Mouse (Mus musculus) embryonic facial prominence, embryonic 11.5 days (tissue): Measurements from ENCODE around the gene Agtpbp1. TPM values are rescaled to one million over a fixed set of nuclear protein-coding genes. Genes with fewer than 3 reads are reported as not detected.

ENCODE experiments used
- ATAC-seq: fragments of 200-750 bp; cut with Nextera tagmentation; replicated peaks from 2 replicates; pipeline ENCODE4 v1.8.0; 2017; ENCODE audit warnings: low read depth; ENCODE audit not compliant: insufficient number of reproducible peaks, low FRiP score, low TSS enrichment
- DNase-seq: peaks from one replicate; pipeline ENCODE4 v3.0.0-alpha.2; 2015; ENCODE audit warnings: low spot score
- H3K27ac ChIP-seq: fragments of 300-500 bp; sonication (generic); replicated peaks from 2 replicates; pipeline ENCODE4 v1.5.1; 2014; ENCODE audit warnings: mild to moderate bottlenecking, low read depth, low read length, control low read depth
- H3K27me3 ChIP-seq: fragments of 300-500 bp; sonication (generic); 2 replicates; pipeline ENCODE4 v1.6.1; 2014; ENCODE audit warnings: mild to moderate bottlenecking, low read length, moderate library complexity, mixed read lengths; ENCODE audit not compliant: control insufficient read depth, insufficient read depth
- H3K36me3 ChIP-seq: fragments of 300-500 bp; sonication (generic); replicated peaks from 2 replicates; pipeline ENCODE4 v1.6.1; 2014; ENCODE audit warnings: low read depth, mild to moderate bottlenecking, low read length, moderate library complexity, mixed read lengths; ENCODE audit not compliant: control insufficient read depth, insufficient read depth
- H3K4me1 ChIP-seq: fragments of 300-500 bp; sonication (generic); 2 replicates; pipeline ENCODE4 v1.6.1; 2014; ENCODE audit warnings: low read length, mixed read lengths; ENCODE audit not compliant: control insufficient read depth, insufficient read depth
- H3K4me2 ChIP-seq: fragments of 300-500 bp; sonication (generic); 2 replicates; pipeline ENCODE4 v1.6.1; 2014; ENCODE audit warnings: low read depth, mild to moderate bottlenecking, control low read depth, low read length, moderate library complexity
- H3K4me3 ChIP-seq: fragments of 300-500 bp; sonication (generic); 2 replicates; pipeline ENCODE4 v1.5.1; 2014; ENCODE audit warnings: low read depth, low read length, control low read depth
- H3K9ac ChIP-seq: fragments of 300-500 bp; sonication (generic); replicated peaks from 2 replicates; pipeline ENCODE4 v1.6.1; 2014; ENCODE audit warnings: mild to moderate bottlenecking, control low read depth, low read length
- H3K9me3 ChIP-seq: fragments of 300-500 bp; sonication (generic); replicated peaks from 2 replicates; pipeline ENCODE4 v1.6.1; 2016; ENCODE audit warnings: mild to moderate bottlenecking, low read length, inconsistent platforms, mixed read lengths; ENCODE audit not compliant: control insufficient read depth
- WGBS: fragments of 180-500 bp; shearing (Covaris S2); extraction: QIAGEN DNeasy Blood & Tissue Kit; methylation state at CpG from one replicate; pipeline ENCODE4 v1.1.7; 2014; 5-methylcytosine and 5-hydroxymethylcytosine counted together
- polyA plus RNA-seq: library from polyadenylated mRNA; unstranded; fragments of >200 nt; fragmentation: Nextera tagmentation; extraction: Ambion mirVana; gene quantifications from 2 replicates; pipeline ENCODE4 v1.2.1, GENCODE M21; 2014

Gene Agtpbp1
- polyA plus RNA-seq, result 17.8 and 18.4 TPM in 2 replicates

- H3K36me3 ChIP-seq, result no peaks in the 10 kb centered on the region; the same call in 1 of the 2 replicates
- under 1% methylated on average over 75 of the region's 83 CpGs for WGBS
- H3K4me2 ChIP-seq, result peak within 1 kb of the TSS; percentile 81
- no peaks in the 10 kb centered on the region for H3K27me3 ChIP-seq
- ATAC-seq (peak; percentile 92), DNase-seq (peak; percentile 99)
- H3K4me3 ChIP-seq, result peak within 1 kb of the TSS; percentile 93
- peak within 1 kb of the TSS; percentile 90 for H3K9ac ChIP-seq
- H3K9me3 ChIP-seq, result no peaks in the 10 kb centered on the region
- peak within 1 kb of the TSS; percentile 65; the same call in 1 of the 2 replicates for H3K27ac ChIP-seq
- H3K4me1 ChIP-seq, result no peaks in the 10 kb centered on the region
These were observed at the start of gene Agtpbp1, which contains the start of gene Naa35 for GRCm38 (mm10) chr13:59584947-59585647. Agtpbp1 (minus strand) TSS chr13:59585227. Naa35 (plus strand) TSS chr13:59585259.

- Histone ChIP-seq H3K27ac (no peak overlapping the region), H3K36me3 (peaks cover 7% of the 10 kb centered on the region), H3K4me1 (no peaks in the 10 kb centered on the region), H3K4me2 (no peak overlapping the region), H3K27me3 (no peaks in the 10 kb centered on the region), H3K4me3 (no peak overlapping the region), H3K9me3 (no peaks in the 10 kb centered on the region), H3K9ac (no peak overlapping the region)
- WGBS, result 72% methylated on average over 5 of the region's 5 CpGs
- no peak for DNase-seq
- ATAC-seq, result no peak
These were observed 49.6 kb upstream of the Agtpbp1 start for GRCm38 (mm10) chr13:59634637-59635036.

DNA sequence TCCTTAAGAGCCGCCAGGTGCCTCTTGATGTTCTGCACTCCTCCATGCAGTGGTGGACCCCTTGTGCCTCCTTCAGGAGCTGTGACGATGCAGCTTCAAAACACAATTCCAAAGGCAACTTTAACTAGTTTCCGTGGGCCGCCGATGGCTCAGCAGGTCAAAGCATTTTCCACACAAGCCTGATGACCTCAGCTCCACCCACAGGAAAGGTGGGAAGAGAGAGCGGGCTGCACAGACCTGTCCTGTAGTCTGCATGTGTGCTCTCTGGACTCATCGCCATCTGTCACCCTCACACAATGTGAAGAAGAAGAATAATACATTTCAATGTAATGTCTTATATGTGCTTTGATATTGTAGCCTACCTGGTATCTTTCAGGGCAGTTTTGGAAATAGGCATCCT is 41.7 kb upstream of the Agtpbp1 start:
- H3K4me1 ChIP-seq, result no peaks in the 10 kb centered on the region
- H3K36me3 ChIP-seq, result peaks cover 14% of the 10 kb centered on the region
- H3K4me3 ChIP-seq, result no peak overlapping the region
- DNase-seq, result no peak
- H3K9me3 ChIP-seq, result no peaks in the 10 kb centered on the region
- H3K9ac ChIP-seq, result no peak overlapping the region
- WGBS, result 89% methylated on average over 7 of the region's 7 CpGs
- no peak for ATAC-seq
- no peak overlapping the region for H3K4me2 ChIP-seq
- H3K27me3 ChIP-seq, result no peaks in the 10 kb centered on the region
- H3K27ac ChIP-seq, result no peak overlapping the region

DNA sequence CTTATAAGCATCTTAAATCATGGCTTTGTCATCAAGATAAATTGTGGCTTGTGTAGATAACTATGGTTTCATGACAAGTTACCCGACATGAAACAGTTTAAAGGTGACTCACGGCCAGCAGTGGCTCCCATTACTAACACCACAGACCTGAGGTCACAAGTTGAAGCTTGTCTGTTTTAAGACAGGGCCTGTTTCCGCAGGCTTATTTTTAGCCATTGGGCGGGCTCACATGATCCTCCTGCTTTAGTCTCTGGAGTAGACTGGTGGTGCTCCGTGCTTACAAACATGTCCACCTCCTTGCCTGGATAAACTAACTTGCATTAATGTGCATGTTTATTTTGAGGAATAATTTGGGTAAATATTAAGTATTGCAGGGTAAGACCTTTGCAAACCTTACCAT is 39.9 kb upstream of the Agtpbp1 start:
- Histone ChIP-seq H3K27ac (no peak overlapping the region), H3K4me2 (no peak overlapping the region), H3K4me1 (no peaks in the 10 kb centered on the region), H3K4me3 (no peak overlapping the region), H3K9me3 (no peaks in the 10 kb centered on the region), H3K9ac (no peak overlapping the region), H3K27me3 (no peaks in the 10 kb centered on the region), H3K36me3 (peaks cover 12% of the 10 kb centered on the region)
- no peak for DNase-seq
- ATAC-seq, result no peak
- 80% methylated on average over 5 of the region's 5 CpGs for WGBS

DNA sequence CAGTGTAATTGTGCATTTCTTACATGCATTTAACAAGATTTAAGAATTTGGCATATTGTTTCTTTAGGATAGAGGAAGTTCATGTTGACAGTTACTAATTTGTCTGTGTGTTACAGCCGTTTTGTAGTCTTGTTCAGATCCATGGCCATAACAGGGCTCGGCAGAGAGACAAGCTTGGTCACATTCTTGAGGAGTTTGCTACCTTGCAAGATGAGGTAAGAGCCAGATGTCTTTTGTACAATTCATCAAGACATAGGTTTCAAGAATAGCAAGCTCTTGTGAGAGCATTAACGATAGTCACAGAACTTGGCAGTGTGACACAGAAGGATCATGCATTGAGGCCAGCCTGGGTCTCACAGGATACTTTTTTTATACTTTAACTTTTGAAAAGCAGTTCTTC is 39.4 kb upstream of the Agtpbp1 start:
- H3K27me3 ChIP-seq, result no peaks in the 10 kb centered on the region
- H3K9me3 ChIP-seq, result no peaks in the 10 kb centered on the region
- no peak for DNase-seq
- WGBS, result 86% methylated on average over 3 of the region's 3 CpGs
- no peak overlapping the region for H3K9ac ChIP-seq
- no peak overlapping the region for H3K4me3 ChIP-seq
- no peak overlapping the region for H3K27ac ChIP-seq
- no peak for ATAC-seq
- no peaks in the 10 kb centered on the region for H3K4me1 ChIP-seq
- H3K36me3 ChIP-seq, result peaks cover 10% of the 10 kb centered on the region
- H3K4me2 ChIP-seq, result no peak overlapping the region

- WGBS, result 90% methylated on average over 7 of the region's 7 CpGs
- H3K9ac ChIP-seq, result no peak overlapping the region
- H3K27ac ChIP-seq, result no peak overlapping the region
- no peaks in the 10 kb centered on the region for H3K27me3 ChIP-seq
- H3K9me3 ChIP-seq, result no peaks in the 10 kb centered on the region
- H3K4me3 ChIP-seq, result no peak overlapping the region
- H3K4me1 ChIP-seq, result no peaks in the 10 kb centered on the region
- H3K36me3 ChIP-seq, result peaks cover 4% of the 10 kb centered on the region
- DNase-seq, result no peak
- no peak for ATAC-seq
- no peak overlapping the region for H3K4me2 ChIP-seq
These were observed 36.8 kb upstream of the Agtpbp1 start for GRCm38 (mm10) chr13:59621643-59622489.

- Histone ChIP-seq H3K27me3 (no peaks in the 10 kb centered on the region), H3K4me2 (no peak overlapping the region), H3K27ac (no peak overlapping the region), H3K9ac (no peak overlapping the region), H3K4me1 (no peaks in the 10 kb centered on the region), H3K36me3 (peaks cover 8% of the 10 kb centered on the region; the same call in 1 of the 2 replicates), H3K4me3 (no peak overlapping the region), H3K9me3 (no peaks in the 10 kb centered on the region)
- ATAC-seq (no peak), DNase-seq (no peak)
- 92% methylated on average over 6 of the region's 6 CpGs for WGBS
These were observed 33.4 kb upstream of the Agtpbp1 start for GRCm38 (mm10) chr13:59618463-59618862.

DNA sequence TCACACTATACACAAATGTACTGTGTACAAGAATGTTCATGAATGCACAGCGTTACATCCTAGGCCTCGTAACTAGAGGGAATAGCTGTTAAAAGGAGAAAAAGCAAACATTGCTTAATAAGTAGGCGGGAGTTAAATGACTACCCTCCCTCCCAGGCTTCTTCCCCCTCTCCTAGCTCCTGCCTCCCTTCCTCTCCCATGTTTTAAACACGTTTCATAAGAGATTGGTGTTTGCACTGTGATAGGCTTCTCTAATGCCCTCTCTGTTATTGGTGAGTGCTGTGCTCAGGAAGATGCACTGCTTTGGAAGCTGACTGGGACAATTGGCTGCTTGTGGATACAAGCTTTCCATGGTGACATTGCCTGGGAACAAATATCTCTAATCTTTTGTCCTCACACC is 30.5 kb upstream of the Agtpbp1 start:
- Histone ChIP-seq H3K27me3 (no peaks in the 10 kb centered on the region), H3K9ac (no peak overlapping the region), H3K4me2 (no peak overlapping the region), H3K9me3 (no peaks in the 10 kb centered on the region), H3K27ac (no peak overlapping the region), H3K4me1 (no peaks in the 10 kb centered on the region), H3K4me3 (no peak overlapping the region), H3K36me3 (peaks cover 8% of the 10 kb centered on the region; the same call in 1 of the 2 replicates)
- ATAC-seq, result no peak
- DNase-seq, result no peak
- 90% methylated on average over 4 of the region's 4 CpGs for WGBS
